Mouse (Mus musculus) MEL (cell line): ENCODE measurements around the gene Ak5. TPM values are rescaled to one million over a fixed set of nuclear protein-coding genes. Genes with fewer than 3 reads are reported as not detected.

ENCODE experiments used
- DNase-seq: peaks from one replicate; pipeline ENCODE4 v3.0.0; 2011; ENCODE audit warnings: low read depth, low spot score
- H3K27ac ChIP-seq: 2 replicates; pipeline ENCODE4 v1.5.1; 2012; ENCODE audit warnings: low read depth, mild to moderate bottlenecking, control low read depth, low read length, moderate library complexity; ENCODE audit not compliant: control insufficient read depth
- H3K27me3 ChIP-seq, 2 experiments: fragments of 150-350 bp in 1 of 2; sonication (generic) in 1 of 2; 2 replicates each; pipeline ENCODE4 v1.6.1; 2012; ENCODE audit warnings: low read length in 2 of 2, mild to moderate bottlenecking in 2 of 2, improper control_type of control experiment in 1 of 2, moderate library complexity in 1 of 2; ENCODE audit not compliant: insufficient read depth in 2 of 2, control insufficient read depth in 1 of 2
- H3K36me3 ChIP-seq, 2 experiments: 2 replicates each; pipeline ENCODE4 v1.6.1; 2012 to 2014; ENCODE audit warnings: low read length in 2 of 2, improper control_type of control experiment in 1 of 2, inconsistent platforms in 1 of 2, mild to moderate bottlenecking in 1 of 2; ENCODE audit not compliant: insufficient read depth in 2 of 2, control insufficient read depth in 1 of 2
- H3K4me1 ChIP-seq, 2 experiments: fragments of 150-350 bp in 1 of 2; sonication (generic) in 1 of 2; 2 replicates each; pipeline ENCODE4 v1.6.1; 2012; ENCODE audit warnings: low read length in 2 of 2, improper control_type of control experiment in 1 of 2, mild to moderate bottlenecking in 1 of 2; ENCODE audit not compliant: insufficient read depth in 2 of 2, control insufficient read depth in 1 of 2
- H3K4me3 ChIP-seq, 2 experiments: fragments of 150-350 bp in 1 of 2; sonication (generic) in 1 of 2; 2 replicates each; pipeline ENCODE4 v1.5.1; 2012; ENCODE audit warnings: low read depth in 2 of 2, low read length in 2 of 2, mild to moderate bottlenecking in 2 of 2, moderate library complexity in 2 of 2, control low read depth in 1 of 2, improper control_type of control experiment in 1 of 2; ENCODE audit not compliant: control insufficient read depth in 1 of 2, insufficient read depth in 1 of 2
- H3K79me2 ChIP-seq: 2 replicates; pipeline ENCODE4 v1.6.1; 2012; ENCODE audit warnings: mild to moderate bottlenecking, low read length, moderate library complexity; ENCODE audit not compliant: control insufficient read depth, poor library complexity, insufficient read depth
- H3K9ac ChIP-seq: 2 replicates; pipeline ENCODE4 v1.6.1; 2012; ENCODE audit warnings: low read depth, mild to moderate bottlenecking, control low read depth, low read length, moderate library complexity; ENCODE audit not compliant: control insufficient read depth, poor library complexity, severe bottlenecking
- H3K9me3 ChIP-seq: fragments of 150-350 bp; sonication (generic); replicated peaks from 2 replicates; pipeline ENCODE4 v1.6.1; 2012; ENCODE audit warnings: mild to moderate bottlenecking, low read length, improper control_type of control experiment, moderate library complexity; ENCODE audit not compliant: insufficient read depth
- BHLHE40 ChIP-seq: IDR thresholded peaks from 2 replicates; pipeline ENCODE4 v1.6.1; 2012; ENCODE audit warnings: low read depth, mild to moderate bottlenecking, inconsistent platforms, low read length, improper control_type of control experiment, borderline replicate concordance
- CTCF ChIP-seq, 3 experiments: IDR thresholded peaks in 2 of 3; conservative IDR thresholded peaks in 1 of 3; 2 replicates each; pipeline ENCODE4 v1.5.1; 2011 to 2012; ENCODE audit warnings: low read length in 3 of 3, low read depth in 2 of 3, mild to moderate bottlenecking in 2 of 3, improper control_type of control experiment in 1 of 3, inconsistent platforms in 1 of 3, mixed read lengths in 1 of 3, moderate library complexity in 1 of 3; ENCODE audit not compliant: control insufficient read depth in 1 of 3, insufficient read depth in 1 of 3, poor library complexity in 1 of 3, severe bottlenecking in 1 of 3
- E2F4 ChIP-seq: IDR thresholded peaks from 2 replicates; pipeline ENCODE4 v1.6.1; 2011; ENCODE audit warnings: low read depth, low read length, improper control_type of control experiment, borderline replicate concordance
- EP300 ChIP-seq, 2 experiments: IDR thresholded peaks; 2 replicates each; pipeline ENCODE4 v1.6.1; 2011; ENCODE audit warnings: improper control_type of control experiment in 2 of 2, low read length in 2 of 2, low read depth in 1 of 2, mild to moderate bottlenecking in 1 of 2
- ETS1 ChIP-seq: IDR thresholded peaks from 2 replicates; pipeline ENCODE4 v1.6.1; 2012; ENCODE audit warnings: low read depth, mild to moderate bottlenecking, inconsistent platforms, low read length, improper control_type of control experiment, moderate library complexity
- GATA1 ChIP-seq: IDR thresholded peaks from 2 replicates; pipeline ENCODE4 v1.6.1; 2011; ENCODE audit warnings: low read depth, low read length, improper control_type of control experiment
- HCFC1 ChIP-seq: IDR thresholded peaks from 2 replicates; pipeline ENCODE4 v1.6.1; 2012; ENCODE audit warnings: low read depth, mild to moderate bottlenecking, inconsistent platforms, low read length, improper control_type of control experiment, moderate library complexity
- JUND ChIP-seq: IDR thresholded peaks from 2 replicates; pipeline ENCODE4 v1.6.1; 2011; ENCODE audit warnings: low read depth, mild to moderate bottlenecking, improper control_type of control experiment, low read length
- KAT2A ChIP-seq: conservative IDR thresholded peaks from 2 replicates; pipeline ENCODE4 v1.6.1; 2012; ENCODE audit warnings: low read depth, low read length, improper control_type of control experiment, inconsistent platforms
- MAX ChIP-seq: IDR thresholded peaks from 2 replicates; pipeline ENCODE4 v1.6.1; 2011; ENCODE audit warnings: low read length, improper control_type of control experiment
- MAZ ChIP-seq: IDR thresholded peaks from 2 replicates; pipeline ENCODE4 v1.6.1; 2012; ENCODE audit warnings: low read depth, mild to moderate bottlenecking, inconsistent platforms, low read length, improper control_type of control experiment
- MEF2A ChIP-seq: IDR thresholded peaks from 2 replicates; pipeline ENCODE4 v1.6.1; 2014; ENCODE audit warnings: low read depth, mild to moderate bottlenecking, inconsistent platforms, low read length, improper control_type of control experiment; ENCODE audit not compliant: poor library complexity, insufficient replicate concordance, severe bottlenecking; ENCODE audit errors: extremely low read depth
- MXI1 ChIP-seq: IDR thresholded peaks from 2 replicates; pipeline ENCODE4 v1.6.1; 2011; ENCODE audit warnings: mild to moderate bottlenecking, low read depth, low read length, improper control_type of control experiment
- MYB ChIP-seq: IDR thresholded peaks from 2 replicates; pipeline ENCODE4 v1.6.1; 2011; ENCODE audit warnings: mild to moderate bottlenecking, low read depth, low read length, improper control_type of control experiment
- NRF1 ChIP-seq: IDR thresholded peaks from 2 replicates; pipeline ENCODE4 v1.6.1; 2014; ENCODE audit warnings: low read depth, mild to moderate bottlenecking, inconsistent platforms, low read length, improper control_type of control experiment, moderate library complexity; ENCODE audit not compliant: poor library complexity, insufficient read depth, severe bottlenecking
- POLR2AphosphoS2 ChIP-seq: IDR thresholded peaks from 2 replicates; pipeline ENCODE4 v1.6.1; 2011; ENCODE audit warnings: low read length, improper control_type of control experiment
- POLR2AphosphoS5 ChIP-seq: IDR thresholded peaks from 2 replicates; pipeline ENCODE4 v1.6.1; 2012; ENCODE audit warnings: low read depth, borderline replicate concordance, mild to moderate bottlenecking, inconsistent platforms, low read length, moderate library complexity, mixed read lengths
- RAD21 ChIP-seq: IDR thresholded peaks from 2 replicates; pipeline ENCODE4 v1.6.1; 2011; ENCODE audit warnings: mild to moderate bottlenecking, low read depth, low read length, improper control_type of control experiment
- RCOR1 ChIP-seq: IDR thresholded peaks from 2 replicates; pipeline ENCODE4 v1.6.1; 2012; ENCODE audit warnings: low read depth, mild to moderate bottlenecking, inconsistent platforms, low read length, improper control_type of control experiment
- SMC3 ChIP-seq: IDR thresholded peaks from 2 replicates; pipeline ENCODE4 v1.6.1; 2011; ENCODE audit warnings: low read depth, low read length, improper control_type of control experiment
- TBP ChIP-seq: IDR thresholded peaks from 2 replicates; pipeline ENCODE4 v1.8.0; 2011; ENCODE audit warnings: low read depth, low read length, improper control_type of control experiment
- UBTF ChIP-seq: IDR thresholded peaks from 2 replicates; pipeline ENCODE4 v1.6.1; 2012; ENCODE audit warnings: low read depth, mild to moderate bottlenecking, inconsistent platforms, low read length, improper control_type of control experiment, moderate library complexity, borderline replicate concordance; ENCODE audit not compliant: insufficient read depth
- USF2 ChIP-seq, 2 experiments: IDR thresholded peaks; 2 replicates each; pipeline ENCODE4 v1.6.1; 2011 to 2012; ENCODE audit warnings: improper control_type of control experiment in 2 of 2, low read length in 2 of 2, borderline replicate concordance in 1 of 2, inconsistent platforms in 1 of 2, low read depth in 1 of 2, mild to moderate bottlenecking in 1 of 2; ENCODE audit not compliant: insufficient read depth in 1 of 2
- ZMIZ1 ChIP-seq: IDR thresholded peaks from 2 replicates; pipeline ENCODE4 v1.6.1; 2012; ENCODE audit warnings: low read depth, mild to moderate bottlenecking, inconsistent platforms, low read length, improper control_type of control experiment, moderate library complexity
- polyA plus RNA-seq, 2 experiments: library from polyadenylated mRNA; stranded (reverse) in 1 of 2; unstranded in 1 of 2; fragments of >175 nt in 1 of 2; fragments of >200 nt in 1 of 2; gene quantifications; 2 replicates each; pipeline versions ENCODE4 v1.2.1 to v1.2.4; 2012; ENCODE audit warnings: low replicate concordance in 2 of 2, low read depth in 1 of 2; ENCODE audit not compliant: insufficient read length in 2 of 2, insufficient read depth in 1 of 2, missing spikeins in 1 of 2
- total RNA-seq: library from RNA; depleted of rRNA; stranded (reverse); fragments of 300-350 nt; gene quantifications from 2 replicates; pipeline ENCODE4 v1.2.3, GENCODE M21; 2012

Gene Ak5
- total and polyA plus RNA-seq, 3 experiments, result 0.06 to 0.31 TPM; not detected in 1

- Histone ChIP-seq H3K27me3 (peaks cover 0 to 1% of the 10 kb centered on the region in 2 experiments; a peak in 1 of 4 replicates), H3K9ac (no peak overlapping the region), H3K4me3 (no peak overlapping the region), H3K4me1 (no peaks in the 10 kb centered on the region), H3K9me3 (no peaks in the 10 kb centered on the region), H3K36me3 (no peaks in the 10 kb centered on the region), H3K79me2 (no peaks in the 10 kb centered on the region), H3K27ac (no peak overlapping the region)
- DNase-seq, result no peak
- TF ChIP-seq KAT2A (no peak), POLR2AphosphoS2 (no peak), MAX (no peak), GATA1 (no peak), RCOR1 (no peak), JUND (no peak), CTCF (IDR thresholded peaks at IDR 0.05 in 2 of 3, conservative IDR thresholded peaks at IDR 0.05 in 1 of 3; ENCODE audit: control insufficient read depth in 1 of 3, insufficient read depth in 1 of 3, low read depth in 2 of 3, low read length in 3 of 3, poor library complexity in 1 of 3, severe bottlenecking in 1 of 3) (no peak), TBP (no peak), SMC3 (no peak), HCFC1 (no peak), NRF1 (no peak), ETS1 (no peak)
Measured at GRCm38 (mm10) chr3:152609076-152609475, 59.1 kb downstream of the Ak5 start.

GRCm38 (mm10) chr3:152605849-152606248 is 62.3 kb downstream of the Ak5 start:
- TF ChIP-seq KAT2A (no peak), TBP (no peak), MAZ (no peak), GATA1 (no peak), BHLHE40 (no peak)
- no peaks in the 10 kb centered on the region for H3K79me2 ChIP-seq
- peaks cover 2 to 3% of the 10 kb centered on the region in 2 experiments; a peak in 2 of 4 replicates for H3K27me3 ChIP-seq
- no peak for DNase-seq
- no peaks in the 10 kb centered on the region for H3K9me3 ChIP-seq
- no peaks in the 10 kb centered on the region for H3K4me1 ChIP-seq
- no peak overlapping the region for H3K9ac ChIP-seq
- H3K36me3 ChIP-seq, result no peaks in the 10 kb centered on the region
- H3K27ac ChIP-seq, result no peak overlapping the region
- no peak overlapping the region for H3K4me3 ChIP-seq

- Histone ChIP-seq H3K27ac (no peak overlapping the region), H3K27me3 (peaks cover 2% of the 10 kb centered on the region in 2 experiments; a peak in 3 of 4 replicates), H3K9me3 (no peaks in the 10 kb centered on the region), H3K36me3 (no peaks in the 10 kb centered on the region), H3K79me2 (no peaks in the 10 kb centered on the region), H3K9ac (no peak overlapping the region), H3K4me1 (no peaks in the 10 kb centered on the region), H3K4me3 (no peak overlapping the region)
- TF ChIP-seq POLR2AphosphoS5, result no peak
- no peak for TF ChIP-seq MYB
- no peak for TF ChIP-seq RCOR1
- TF ChIP-seq TBP, result no peak
- TF ChIP-seq USF2 (IDR thresholded peaks at IDR 0.05; ENCODE audit: borderline replicate concordance in 1 of 2, insufficient read depth in 1 of 2, low read depth in 1 of 2, low read length in 2 of 2), result no peak
- no peak for TF ChIP-seq KAT2A
- TF ChIP-seq RAD21, result no peak
- TF ChIP-seq UBTF, result no peak
- no peak for TF ChIP-seq MEF2A
- TF ChIP-seq EP300 (IDR thresholded peaks at IDR 0.05; ENCODE audit: low read depth in 1 of 2, low read length in 2 of 2), result no peak
- TF ChIP-seq ZMIZ1, result no peak
- TF ChIP-seq MXI1, result no peak
- no peak for TF ChIP-seq E2F4
- TF ChIP-seq SMC3, result no peak
- no peak for TF ChIP-seq GATA1
- DNase-seq, result no peak
Measured at GRCm38 (mm10) chr3:152599679-152600078, 68.5 kb downstream of the Ak5 start.
